Mouse (Mus musculus) stomach, postnatal 0 days (tissue): ENCODE results near the gene Taf5. TPM values are rescaled to one million over a fixed set of nuclear protein-coding genes. Genes with fewer than 3 reads are reported as not detected.
A peak's percentile ranks its signal among the peaks of the same experiment; 100 is the strongest.

Experiments used
- ATAC-seq: fragments of 200-750 bp; cut with Nextera tagmentation; 2 replicates; pipeline ENCODE4 v1.8.0; 2017; ENCODE audit not compliant: low FRiP score, low TSS enrichment
- DNase-seq: peaks from one replicate; pipeline ENCODE4 v3.0.0-alpha.2; 2016; ENCODE audit warnings: low spot score
- H3K27ac ChIP-seq: fragments of 300-500 bp; sonication (generic); replicated peaks from 2 replicates; pipeline ENCODE4 v1.5.1; 2014; ENCODE audit warnings: mild to moderate bottlenecking, control low read depth
- H3K27me3 ChIP-seq: fragments of 300-500 bp; sonication (generic); 2 replicates; pipeline ENCODE4 v1.6.1; 2014; ENCODE audit warnings: low read length; ENCODE audit not compliant: control insufficient read depth, insufficient read depth
- H3K36me3 ChIP-seq: fragments of 300-500 bp; sonication (generic); 2 replicates; pipeline ENCODE4 v1.6.1; 2014; ENCODE audit warnings: low read length, mixed read lengths; ENCODE audit not compliant: control insufficient read depth, insufficient read depth
- H3K4me1 ChIP-seq: fragments of 300-500 bp; sonication (generic); replicated peaks from 2 replicates; pipeline ENCODE4 v1.6.1; 2014; ENCODE audit warnings: antibody characterized with exemption; ENCODE audit not compliant: control insufficient read depth, insufficient read depth
- H3K4me2 ChIP-seq: fragments of 300-500 bp; sonication (generic); replicated peaks from 2 replicates; pipeline ENCODE4 v1.6.1; 2014; ENCODE audit warnings: low read depth, mild to moderate bottlenecking, control low read depth, moderate library complexity
- H3K4me3 ChIP-seq: fragments of 300-500 bp; sonication (generic); 2 replicates; pipeline ENCODE4 v1.5.1; 2014; ENCODE audit warnings: low read depth, low read length, control low read depth
- H3K9ac ChIP-seq: fragments of 300-500 bp; sonication (generic); 2 replicates; pipeline ENCODE4 v1.6.1; 2014; ENCODE audit warnings: mild to moderate bottlenecking, low read length, control low read depth, mixed read lengths
- H3K9me3 ChIP-seq: fragments of 300-500 bp; sonication (generic); 2 replicates; pipeline ENCODE4 v1.6.1; 2016; ENCODE audit warnings: low read length; ENCODE audit not compliant: control insufficient read depth
- CTCF ChIP-seq: IDR thresholded peaks from 2 replicates; pipeline ENCODE4 v1.5.1; 2016; ENCODE audit warnings: antibody characterized with exemption, low read depth, mild to moderate bottlenecking, moderate library complexity
- EP300 ChIP-seq: optimal IDR thresholded peaks from 2 replicates; pipeline ENCODE3; 2016; ENCODE audit warnings: antibody characterized with exemption
- WGBS: fragments of 180-500 bp; shearing (Covaris S2); extraction: QIAGEN DNeasy Blood & Tissue Kit; methylation state at CpG from one replicate; pipeline ENCODE4 v1.1.7; 2014; 5-methylcytosine and 5-hydroxymethylcytosine counted together
- polyA plus RNA-seq: library from polyadenylated mRNA; unstranded; fragments of >200 nt; fragmentation: Nextera tagmentation; extraction: Ambion mirVana; gene quantifications from 2 replicates; pipeline ENCODE4 v1.2.1, GENCODE M21; 2015

Taf5 gene
- polyA plus RNA-seq, 1 experiment from 2014 or later: 1.6 TPM

- Histone ChIP-seq H3K4me1 (no peaks in the 10 kb centered on the region), H3K27ac (no peak overlapping the region), H3K9me3 (no peaks in the 10 kb centered on the region), H3K9ac (no peak overlapping the region), H3K4me2 (no peak overlapping the region), H3K27me3 (no peaks in the 10 kb centered on the region), H3K36me3 (peaks cover 2% of the 10 kb centered on the region; the same call in 1 of the 2 replicates), H3K4me3 (no peak overlapping the region)
- ATAC-seq (no peak), DNase-seq (no peak)
- 85% methylated on average over 3 of the region's 3 CpGs for WGBS
- no peak for TF ChIP-seq CTCF
- no peak for TF ChIP-seq EP300
Observed at GRCm38 (mm10) chr19:47040720-47041473, 26.6 kb upstream of the Taf5 start.

DNA sequence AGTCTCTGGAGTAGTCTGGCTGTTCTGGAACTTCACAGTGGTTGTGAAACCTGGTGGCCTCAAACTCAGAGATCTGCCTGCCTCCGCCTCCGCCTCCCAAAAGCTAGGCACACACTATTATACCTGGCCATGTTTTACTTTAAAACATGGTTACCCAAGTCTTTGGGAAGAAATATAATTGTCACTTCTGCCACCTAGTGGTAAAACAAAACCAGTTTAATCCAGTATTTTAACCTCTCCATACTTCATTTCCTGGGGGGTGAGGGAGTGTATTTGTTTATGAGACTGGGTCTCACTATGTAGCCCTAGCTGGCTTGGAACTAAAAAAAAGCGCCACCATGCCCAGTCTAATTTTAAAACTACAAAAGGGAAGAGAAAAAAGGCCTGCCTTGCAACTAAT is 23.9 kb upstream of the Taf5 start:
- H3K36me3 ChIP-seq: peaks cover 5% of the 10 kb centered on the region; the same call in 1 of the 2 replicates
- H3K4me2 ChIP-seq: no peak overlapping the region
- TF ChIP-seq CTCF: peak; percentile 61
- TF ChIP-seq EP300: no peak
- ATAC-seq (no peak), DNase-seq (no peak)
- no peaks in the 10 kb centered on the region for H3K9me3 ChIP-seq
- 81% methylated on average over 3 of the region's 3 CpGs for WGBS
- no peak overlapping the region for H3K4me3 ChIP-seq
- no peak overlapping the region for H3K27ac ChIP-seq
- H3K9ac ChIP-seq: no peak overlapping the region
- no peaks in the 10 kb centered on the region for H3K4me1 ChIP-seq
- H3K27me3 ChIP-seq: no peaks in the 10 kb centered on the region

DNA sequence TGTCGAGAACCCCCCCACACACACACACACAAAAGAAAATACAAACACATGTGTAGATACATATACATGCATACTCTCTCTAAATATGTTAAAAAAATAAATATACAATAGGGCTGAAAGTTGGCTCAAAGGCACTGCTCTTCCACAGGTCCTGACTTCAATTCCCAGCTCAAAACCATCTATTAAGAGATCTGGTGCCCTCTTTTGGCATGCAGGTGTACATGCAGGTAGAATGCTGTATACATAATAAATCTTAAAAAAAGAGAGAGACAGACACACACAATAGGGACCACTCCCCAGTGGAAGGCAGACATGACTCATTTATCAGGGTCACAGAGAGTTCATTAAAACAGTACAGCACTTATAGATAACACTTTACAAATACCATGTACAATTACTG is 21.2 kb upstream of the Taf5 start:
- no peak for DNase-seq
- 100% methylated on average over 1 of the region's 1 CpGs for WGBS
- Histone ChIP-seq H3K36me3 (peaks cover 3% of the 10 kb centered on the region; the same call in 1 of the 2 replicates), H3K27ac (no peak overlapping the region), H3K9ac (no peak overlapping the region), H3K27me3 (no peaks in the 10 kb centered on the region), H3K4me1 (peaks cover 3% of the 10 kb centered on the region; the same call in 1 of the 2 replicates), H3K4me3 (no peak overlapping the region), H3K4me2 (no peak overlapping the region), H3K9me3 (no peaks in the 10 kb centered on the region)
- TF ChIP-seq CTCF (peak; percentile 51), EP300 (no peak)
- ATAC-seq: no peak

GRCm38 (mm10) chr19:47047236-47047833 is 20.2 kb upstream of the Taf5 start:
- Histone ChIP-seq H3K27me3 (no peaks in the 10 kb centered on the region), H3K9ac (no peak overlapping the region), H3K27ac (no peak overlapping the region), H3K4me3 (no peak overlapping the region), H3K9me3 (no peaks in the 10 kb centered on the region), H3K36me3 (peaks cover 3% of the 10 kb centered on the region; the same call in 1 of the 2 replicates), H3K4me2 (no peak overlapping the region), H3K4me1 (peaks cover 3% of the 10 kb centered on the region; the same call in 1 of the 2 replicates)
- no peak for TF ChIP-seq EP300
- DNase-seq (no peak), ATAC-seq (no peak)
- WGBS: 85% methylated on average over 13 of the region's 13 CpGs

DNA sequence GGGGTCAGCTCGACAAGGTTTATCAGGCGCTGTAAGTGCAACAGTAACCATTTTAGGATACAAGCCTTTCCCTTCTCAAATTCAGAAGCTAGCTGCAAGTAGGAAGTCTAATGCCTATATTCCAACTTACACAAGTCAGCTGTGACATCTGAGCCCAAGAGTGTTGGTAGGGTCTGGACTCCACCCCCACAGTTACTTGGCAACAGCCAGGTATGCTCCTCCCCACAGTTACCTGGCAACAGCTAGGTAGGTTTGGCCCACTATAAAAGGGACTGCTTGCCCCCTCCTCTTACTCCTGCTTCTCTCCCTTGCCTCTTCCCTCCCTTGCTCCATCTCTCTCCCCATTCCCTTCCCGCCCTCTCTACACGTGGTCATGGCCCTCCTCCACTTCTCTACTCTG is 18.5 kb upstream of the Taf5 start:
- no peak for DNase-seq
- Histone ChIP-seq H3K4me3 (no peak overlapping the region), H3K4me2 (no peak overlapping the region), H3K4me1 (peaks cover 3% of the 10 kb centered on the region; the same call in 1 of the 2 replicates), H3K27me3 (no peaks in the 10 kb centered on the region), H3K9me3 (no peaks in the 10 kb centered on the region), H3K36me3 (peaks cover 3% of the 10 kb centered on the region; the same call in 1 of the 2 replicates), H3K27ac (no peak overlapping the region), H3K9ac (no peak overlapping the region)
- no peak for ATAC-seq
- 65% methylated on average over 4 of the region's 4 CpGs for WGBS
- no peak for TF ChIP-seq CTCF
- TF ChIP-seq EP300: no peak

DNA sequence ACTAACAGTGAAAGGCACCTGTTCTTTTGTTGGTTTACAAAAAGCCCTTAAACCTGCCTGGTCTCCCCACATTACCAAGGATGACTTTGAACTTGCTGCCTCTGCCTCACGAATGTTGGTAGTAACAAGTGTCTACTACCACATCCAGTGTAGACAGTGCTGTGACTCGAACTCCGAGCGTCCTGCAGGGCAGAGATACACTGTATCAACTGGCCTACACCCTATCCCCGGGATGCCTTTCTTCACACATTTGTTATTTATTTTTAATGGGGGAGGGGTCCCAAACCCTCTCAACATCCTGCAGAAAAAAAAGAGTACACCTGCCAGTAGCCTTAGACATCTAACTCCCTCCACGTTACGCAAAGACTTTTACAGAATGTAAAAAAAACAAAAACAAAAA is 17.7 kb upstream of the Taf5 start:
- 6% methylated on average over 7 of the region's 7 CpGs for WGBS
- H3K27ac ChIP-seq: no peak overlapping the region
- H3K9ac ChIP-seq: peak overlapping the region; percentile 74; the same call in 1 of the 2 replicates

More for the DNA sequence above, 17.7 kb upstream of the Taf5 start:
- no peak for TF ChIP-seq CTCF
- no peak for TF ChIP-seq EP300
- no peak for ATAC-seq
- no peaks in the 10 kb centered on the region for H3K27me3 ChIP-seq
- no peaks in the 10 kb centered on the region for H3K9me3 ChIP-seq
- H3K36me3 ChIP-seq: peaks cover 3% of the 10 kb centered on the region; the same call in 1 of the 2 replicates
- peaks cover 3% of the 10 kb centered on the region; the same call in 1 of the 2 replicates for H3K4me1 ChIP-seq
- peak overlapping the region; percentile 85 for H3K4me3 ChIP-seq
- DNase-seq: no peak
- peak overlapping the region; percentile 95 for H3K4me2 ChIP-seq
